Mouse (Mus musculus): ENCODE results near the gene BC017158. TPM values are rescaled to one million over a fixed set of nuclear protein-coding genes. Genes with fewer than 3 reads are reported as not detected.

Gene BC017158
- total RNA-seq, 2 experiments from 2014 or later, result 24.1 to 24.6 TPM

DNA sequence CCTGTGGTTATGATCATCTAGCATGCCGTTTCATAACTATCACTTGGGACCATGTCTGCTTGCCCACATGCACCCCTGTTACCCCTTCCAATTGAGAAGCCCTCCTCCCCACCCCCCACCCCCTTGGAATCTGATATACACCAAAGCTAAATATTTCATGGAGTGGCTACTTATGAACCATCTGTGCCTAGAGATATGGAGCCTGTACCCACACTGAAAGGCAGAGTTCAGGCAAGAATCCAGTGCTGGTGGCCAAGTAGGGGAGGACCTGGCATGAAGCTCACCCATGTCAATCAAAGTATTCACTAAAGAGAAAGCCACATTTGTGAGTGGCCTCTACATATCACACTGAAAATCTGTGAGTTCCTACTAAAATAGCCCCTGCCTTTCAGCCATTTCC, 11.8 kb upstream of the BC017158 start:
- DNase-seq (ENCODE audit: extremely low spot score in 1 of 2, low spot score in 1 of 2), result no peak

DNA sequence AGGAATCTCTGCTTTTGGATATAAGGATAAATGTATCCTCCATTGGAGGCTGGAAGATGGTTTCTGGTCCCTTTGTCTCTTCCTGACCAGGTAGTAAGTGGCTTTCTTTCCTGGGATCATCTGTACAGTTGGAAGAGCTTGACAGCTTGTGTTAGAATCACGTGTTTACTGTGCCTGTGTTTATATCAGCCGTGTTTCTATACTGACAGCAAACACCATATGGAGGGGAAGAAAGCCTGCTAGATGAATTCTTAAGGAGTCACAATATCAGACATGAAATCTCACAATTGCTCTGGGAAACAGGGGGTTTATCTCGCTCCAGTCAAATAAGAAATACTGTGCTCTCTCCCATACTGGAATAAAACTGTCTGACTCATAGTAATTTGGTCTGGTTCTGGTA, 11.2 kb upstream of the BC017158 start:
- DNase-seq (ENCODE audit: extremely low spot score in 1 of 2, low spot score in 1 of 2), result no peak

GRCm38 (mm10) chr7:128307851-128308250, 9.9 kb upstream of the BC017158 start:
- DNase-seq (ENCODE audit: extremely low spot score in 1 of 2, low spot score in 1 of 2), result no peak

DNA sequence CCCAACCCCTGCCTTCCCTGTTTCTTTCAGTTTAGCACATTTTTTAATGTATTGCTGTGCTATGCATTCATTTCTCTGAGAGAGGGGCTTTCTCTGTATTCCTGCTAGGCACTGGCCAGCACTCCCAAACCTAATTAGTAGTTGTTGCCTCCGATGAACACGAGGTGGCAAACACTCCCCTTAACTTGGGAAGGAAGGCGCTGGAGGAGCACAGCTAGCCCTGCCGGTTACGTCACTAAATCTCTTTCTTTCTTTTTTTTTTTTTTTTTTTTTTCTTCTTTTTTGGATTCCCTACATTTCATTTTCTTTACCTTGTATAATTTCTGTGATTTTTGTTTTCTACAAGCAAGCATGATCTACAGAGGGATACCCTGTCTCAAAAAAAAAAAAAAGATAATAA, 6.9 kb upstream of the BC017158 start:
- DNase-seq (ENCODE audit: extremely low spot score in 1 of 2, low spot score in 1 of 2), result peak in 1 of 2 experiments; percentile 29

DNA sequence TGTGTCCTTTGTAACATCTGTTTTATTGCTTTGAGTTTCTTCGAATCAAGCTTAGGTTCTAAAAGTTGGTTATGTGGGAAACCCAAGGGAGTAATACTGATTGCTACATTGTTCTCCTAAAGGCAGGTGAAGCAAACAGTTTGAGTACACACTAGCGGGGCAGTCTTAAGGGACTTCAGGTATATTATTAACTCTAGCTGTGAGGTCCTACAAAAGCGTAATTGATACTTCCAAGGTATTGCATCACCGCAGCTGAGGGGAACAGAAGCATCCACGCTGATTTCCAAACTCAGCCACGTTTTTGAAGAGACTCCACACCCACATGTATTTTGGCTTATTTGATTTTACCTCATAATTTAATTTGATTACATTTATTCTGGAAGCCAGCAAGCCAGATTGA, 6.2 kb upstream of the BC017158 start:
- no peak for DNase-seq (ENCODE audit: extremely low spot score in 1 of 2, low spot score in 1 of 2)

GRCm38 (mm10) chr7:128302151-128302550, 4.2 kb upstream of the BC017158 start:
- DNase-seq (ENCODE audit: extremely low spot score in 1 of 2, low spot score in 1 of 2), result no peak

- DNase-seq (ENCODE audit: extremely low spot score in 1 of 2, low spot score in 1 of 2), result no peak
Observed at GRCm38 (mm10) chr7:128300952-128301351, 3.0 kb upstream of the BC017158 start.

GRCm38 (mm10) chr7:128298481-128299342, 742 bp upstream of the BC017158 start:
- no peak for DNase-seq (ENCODE audit: extremely low spot score in 1 of 2, low spot score in 1 of 2)

DNA sequence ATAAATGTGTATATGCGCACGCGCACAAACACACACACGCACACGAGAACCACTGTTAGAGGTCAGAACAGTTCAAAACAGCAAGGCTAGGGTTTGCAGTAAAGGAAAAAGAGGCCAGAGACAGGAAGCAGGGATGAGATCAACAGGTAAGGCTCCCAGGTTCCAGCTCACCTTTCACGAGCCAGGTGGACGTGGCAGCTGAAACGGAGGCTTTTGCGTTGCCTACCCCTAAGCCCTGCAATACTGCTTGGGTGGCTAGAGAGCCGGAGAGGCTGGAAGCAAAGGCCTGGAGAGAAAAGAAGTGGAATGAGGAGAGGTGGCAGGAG, 716 bp downstream of the BC017158 start:
- DNase-seq (ENCODE audit: extremely low spot score in 1 of 2, low spot score in 1 of 2), result no peak

DNA sequence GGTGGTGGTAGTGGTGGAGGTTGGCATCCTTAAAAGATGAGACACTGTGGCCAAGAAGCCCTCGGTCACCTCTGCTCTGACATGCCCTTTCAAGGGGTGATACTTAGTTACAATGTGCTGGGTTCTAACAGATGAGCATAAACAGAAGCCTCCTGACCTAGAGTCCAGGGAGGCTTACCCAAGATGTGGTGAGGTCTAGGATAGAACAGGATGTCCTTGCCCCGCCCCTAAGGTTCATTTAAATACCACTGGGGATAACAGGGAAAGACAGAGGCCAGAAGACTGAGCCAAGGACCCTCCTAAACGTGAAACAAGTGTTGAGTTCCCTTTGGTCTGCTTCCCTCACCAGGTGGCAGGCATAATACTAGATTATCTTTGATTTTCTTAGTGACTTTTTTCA, 1.5 kb downstream of the BC017158 start:
- no peak for DNase-seq (ENCODE audit: extremely low spot score in 1 of 2, low spot score in 1 of 2)

GRCm38 (mm10) chr7:128294785-128295184, 3.2 kb downstream of the BC017158 start:
- no peak for DNase-seq (ENCODE audit: extremely low spot score in 1 of 2, low spot score in 1 of 2)

GRCm38 (mm10) chr7:128288923-128289544, 8.9 kb downstream of the BC017158 start:
- DNase-seq (ENCODE audit: extremely low spot score in 1 of 2, low spot score in 1 of 2), result no peak

GRCm38 (mm10) chr7:128285060-128285459, 12.9 kb downstream of the BC017158 start:
- no peak for DNase-seq (ENCODE audit: extremely low spot score in 1 of 2, low spot score in 1 of 2)

DNA sequence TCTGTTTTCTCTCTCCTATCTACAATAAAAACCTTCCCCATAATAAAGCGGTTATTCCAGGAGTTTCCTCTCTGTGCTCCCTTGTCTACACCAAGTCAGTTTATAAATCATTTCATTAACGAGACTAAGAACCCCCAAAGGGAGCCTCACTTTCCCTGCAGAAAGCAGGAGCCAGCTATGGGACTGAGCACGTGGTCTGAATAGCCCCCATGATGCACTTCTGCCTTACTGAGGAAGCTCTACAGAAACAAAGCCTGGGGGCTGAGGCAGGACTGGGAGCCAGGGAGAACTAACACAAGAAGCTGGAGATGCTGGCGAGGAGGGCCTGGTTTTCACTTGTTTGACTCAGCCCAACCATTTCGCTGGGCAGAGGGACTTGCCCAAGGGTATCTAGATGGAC, 13.9 kb downstream of the BC017158 start:
- DNase-seq (ENCODE audit: extremely low spot score in 1 of 2, low spot score in 1 of 2), result no peak

GRCm38 (mm10) chr7:128282532-128283244, 15.3 kb downstream of the BC017158 start:
- no peak for DNase-seq (ENCODE audit: extremely low spot score in 1 of 2, low spot score in 1 of 2)

DNA sequence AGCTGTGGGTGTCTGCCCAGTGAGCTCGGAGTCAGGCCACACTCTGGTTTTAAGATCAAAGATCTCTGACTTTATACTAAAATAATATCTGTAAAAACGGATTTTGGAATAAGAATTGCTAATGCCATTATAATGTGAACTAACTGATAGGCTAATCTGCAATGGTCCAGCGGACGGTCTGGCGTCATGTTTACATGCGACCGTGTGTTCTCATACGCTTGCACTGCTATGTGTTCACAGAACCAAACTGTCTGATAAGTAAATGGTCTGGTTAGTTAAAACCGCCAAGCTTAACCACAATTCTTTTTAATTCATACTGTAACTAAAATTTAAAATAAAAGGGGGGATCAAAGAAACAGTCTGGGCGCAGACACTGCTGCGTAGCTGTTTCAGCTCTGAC, 16.2 kb downstream of the BC017158 start:
- DNase-seq (ENCODE audit: extremely low spot score in 1 of 2, low spot score in 1 of 2), result no peak

GRCm38 (mm10) chr7:128279750-128280149, 18.2 kb downstream of the BC017158 start:
- no peak for DNase-seq (ENCODE audit: extremely low spot score in 1 of 2, low spot score in 1 of 2)

DNA sequence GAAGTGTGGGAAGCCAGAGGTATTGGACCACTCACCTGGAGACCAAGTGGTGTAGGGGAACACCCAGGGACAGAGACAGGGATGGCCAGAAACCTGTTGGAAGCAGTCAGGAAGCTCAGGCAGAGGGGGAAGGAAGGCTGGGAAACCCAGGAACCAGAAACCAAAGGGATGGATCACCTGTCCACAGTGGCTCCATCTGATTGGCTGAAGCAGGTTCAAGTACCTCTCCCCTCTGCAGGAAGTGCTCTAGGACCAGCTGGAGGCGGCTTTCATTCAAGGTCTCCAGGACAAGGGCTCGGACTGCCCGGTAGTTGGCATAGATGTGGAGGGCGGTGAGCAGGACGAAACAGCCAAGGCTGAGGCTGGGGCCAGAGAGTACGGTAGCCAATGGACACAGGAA, 21.9 kb downstream of the BC017158 start:
- no peak for DNase-seq (ENCODE audit: extremely low spot score in 1 of 2, low spot score in 1 of 2)

- DNase-seq (ENCODE audit: extremely low spot score in 1 of 2, low spot score in 1 of 2), result no peak
Observed at GRCm38 (mm10) chr7:128271496-128271895, 26.5 kb downstream of the BC017158 start.

DNA sequence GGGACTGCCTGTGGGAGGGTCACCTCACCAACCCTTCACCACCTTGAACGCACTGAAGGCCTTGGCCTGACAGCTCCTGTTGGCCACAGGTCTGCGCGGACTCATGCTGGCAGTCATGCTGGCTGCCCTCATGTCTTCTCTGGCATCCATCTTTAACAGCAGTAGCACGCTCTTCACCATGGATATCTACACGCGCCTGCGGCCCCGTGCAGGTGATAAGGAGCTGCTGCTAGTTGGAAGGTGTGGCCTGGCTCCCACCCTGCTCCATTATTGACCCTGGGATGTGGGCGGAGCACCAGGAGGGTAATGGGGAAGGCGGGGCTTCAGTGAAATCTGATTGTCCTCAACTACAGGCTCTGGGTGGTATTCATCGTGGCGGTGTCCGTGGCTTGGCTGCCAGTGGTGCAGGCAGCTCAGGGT, 27.5 kb downstream of the BC017158 start:
- no peak for DNase-seq (ENCODE audit: extremely low spot score in 1 of 2, low spot score in 1 of 2)

- DNase-seq (ENCODE audit: extremely low spot score in 1 of 2, low spot score in 1 of 2), result no peak
Observed at GRCm38 (mm10) chr7:128267813-128268212, 30.2 kb downstream of the BC017158 start.
